Mouse (Mus musculus) bone marrow macrophage, adult 2 months (primary cell): ENCODE measurements around the gene Frs2. TPM values are rescaled to one million over a fixed set of nuclear protein-coding genes. Genes with fewer than 3 reads are reported as not detected.

Experiments
- H3K27ac ChIP-seq: 2 replicates; pipeline ENCODE4 v1.5.1; 2012; ENCODE audit warnings: low read depth, low read length; ENCODE audit not compliant: insufficient read depth
- H3K4me1 ChIP-seq: 2 replicates; pipeline ENCODE4 v1.6.1; 2012; ENCODE audit warnings: low read length; ENCODE audit not compliant: control insufficient read depth, insufficient read depth
- H3K4me3 ChIP-seq: 2 replicates; pipeline ENCODE4 v1.5.1; 2012; ENCODE audit warnings: mild to moderate bottlenecking, low read length, moderate library complexity; ENCODE audit not compliant: insufficient read depth
- CTCF ChIP-seq: IDR thresholded peaks from 2 replicates; pipeline ENCODE4 v1.5.1; 2012; ENCODE audit warnings: low read depth, mild to moderate bottlenecking, low read length, moderate library complexity
- POLR2A ChIP-seq: IDR thresholded peaks from 2 replicates; pipeline ENCODE4 v1.6.1; 2012; ENCODE audit warnings: mild to moderate bottlenecking, low read depth, low read length, borderline replicate concordance
- polyA plus RNA-seq: library from polyadenylated mRNA; stranded (reverse); fragments of >200 nt; gene quantifications from 2 replicates; pipeline ENCODE4 v1.2.4, GENCODE M21; 2012; ENCODE audit not compliant: missing spikeins, insufficient read depth, insufficient read length

Gene Frs2
- polyA plus RNA-seq, 1 experiment = 18.2 TPM

- H3K4me1 ChIP-seq = no peaks in the 10 kb centered on the region
- no peak overlapping the region for H3K27ac ChIP-seq
- TF ChIP-seq CTCF = no peak
- TF ChIP-seq POLR2A = no peak
- H3K4me3 ChIP-seq = no peak overlapping the region
Measured at GRCm38 (mm10) chr10:117023693-117024092, 124.6 kb downstream of the Frs2 start.

- Histone ChIP-seq H3K4me1 (no peaks in the 10 kb centered on the region), H3K27ac (no peak overlapping the region), H3K4me3 (no peak overlapping the region)
- TF ChIP-seq POLR2A (no peak), CTCF (no peak)
Measured at GRCm38 (mm10) chr10:117021020-117021754, 127.1 kb downstream of the Frs2 start.

Other genes with a start within 250 kb of the Frs2 start
- 5.8 and 6.2 TPM in 2 replicates for gene Rab3ip, start 197.8 kb downstream of the Frs2 start, polyA plus RNA-seq
- gene Gm10271, start 175.9 kb downstream of the Frs2 start, polyA plus RNA-seq = not detected in 2 replicates
- gene Best3, start 162.2 kb downstream of the Frs2 start, polyA plus RNA-seq = not detected in 2 replicates
- gene Lrrc10, start 103.2 kb downstream of the Frs2 start, polyA plus RNA-seq = not detected in 2 replicates
- 154 and 173 TPM in 2 replicates for gene Cct2, start 84.7 kb downstream of the Frs2 start, polyA plus RNA-seq
- gene Yeats4, start 76.0 kb upstream of the Frs2 start, polyA plus RNA-seq = 61.0 and 64.0 TPM in 2 replicates
- not detected in 2 replicates for gene 9530003J23Rik, start 90.2 kb upstream of the Frs2 start, polyA plus RNA-seq
- gene Lyz2, start 133.8 kb upstream of the Frs2 start, polyA plus RNA-seq = 36,853 and 37,625 TPM in 2 replicates
- 90.7 and 94.4 TPM in 2 replicates for gene Lyz1, start 144.3 kb upstream of the Frs2 start, polyA plus RNA-seq
- 57.9 and 60.2 TPM in 2 replicates for gene Cpsf6, start 231.5 kb upstream of the Frs2 start, polyA plus RNA-seq